Mouse (Mus musculus) liver, embryonic 14 days (tissue): ENCODE measurements around the gene Mto1. TPM values are rescaled to one million over a fixed set of nuclear protein-coding genes. Genes with fewer than 3 reads are reported as not detected.

Experiments
- polyA plus RNA-seq: library from polyadenylated mRNA; depleted of rRNA; stranded (reverse); fragments of >200 nt; gene quantifications from 2 replicates; pipeline ENCODE4 v1.2.3, GENCODE M21; 2012; rRNA removed

The Mto1 gene
- polyA plus RNA-seq, result 14.2 and 14.6 TPM in 2 replicates

GRCm38 (mm10) chr9:78447973-78448873 is at the start of gene Mto1, which contains the start of gene Gm17324:
Gene Mto1, plus strand, starts transcription at chr9:78448208.
Gene Gm17324, minus strand, starts transcription at chr9:78448786.

GRCm38 (mm10) chr9:78442579-78443392 is 5.2 kb upstream of the Mto1 start, which contains the start of gene Cgas:
Gene Cgas, minus strand, starts transcription at chr9:78443237.

GRCm38 (mm10) chr9:78488890-78489420 is 40.9 kb downstream of the Mto1 start, which contains the start of gene Eef1a1:
Gene Eef1a1, minus strand, starts transcription at chr9:78489151.

Other genes with a start within 250 kb of the Mto1 start
- gene Gsta1, start 217.6 kb upstream of the Mto1 start, polyA plus RNA-seq, result 0.05 and 0.07 TPM in 2 replicates
- not detected in 2 replicates for gene Gm3776, start 191.1 kb upstream of the Mto1 start, polyA plus RNA-seq
- 0.03 TPM in 1 of 2 replicates, not detected in the other for gene Gm10639, start 158.3 kb upstream of the Mto1 start, polyA plus RNA-seq
- not detected in 2 replicates for gene Omt2a, start 133.4 kb upstream of the Mto1 start, polyA plus RNA-seq
- not detected in 2 replicates for gene Omt2b, start 120.6 kb upstream of the Mto1 start, polyA plus RNA-seq
- gene Gsta2, start 92.4 kb upstream of the Mto1 start, polyA plus RNA-seq, result 0.09 and 0.16 TPM in 2 replicates
- gene Dppa5a, start 80.0 kb upstream of the Mto1 start, polyA plus RNA-seq, result not detected in 2 replicates
- not detected in 2 replicates for gene Ooep, start 69.5 kb upstream of the Mto1 start, polyA plus RNA-seq
- gene Ddx43, start 52.4 kb upstream of the Mto1 start, polyA plus RNA-seq, result 0.02 and 0.06 TPM in 2 replicates
- 0.98 and 1.4 TPM in 2 replicates for gene Cgas, start 5.0 kb upstream of the Mto1 start, polyA plus RNA-seq
- 0.15 and 0.18 TPM in 2 replicates for gene Gm17324, start 578 bp downstream of the Mto1 start, polyA plus RNA-seq
- 4,310 and 4,502 TPM in 2 replicates for gene Eef1a1, start 40.9 kb downstream of the Mto1 start, polyA plus RNA-seq
- 2.0 and 2.4 TPM in 2 replicates for gene Slc17a5, start 139.8 kb downstream of the Mto1 start, polyA plus RNA-seq
- 0.07 and 0.14 TPM in 2 replicates for gene Cd109, start 167.3 kb downstream of the Mto1 start, polyA plus RNA-seq